Mouse (Mus musculus) cerebellum, adult 2 months (tissue): ENCODE data around the gene Zfp362.

Experiments used
- CTCF ChIP-seq: fragments of 200-500 bp; IDR thresholded peaks from 2 replicates; pipeline ENCODE4 v1.5.1; 2011; ENCODE audit warnings: low read depth, mild to moderate bottlenecking, control low read depth, low read length, moderate library complexity, borderline replicate concordance; ENCODE audit not compliant: insufficient read depth
- POLR2A ChIP-seq: fragments of 200-500 bp; IDR thresholded peaks from 2 replicates; pipeline ENCODE4 v1.6.1; 2011; ENCODE audit warnings: low read length, control low read depth, borderline replicate concordance; ENCODE audit not compliant: insufficient read depth

DNA sequence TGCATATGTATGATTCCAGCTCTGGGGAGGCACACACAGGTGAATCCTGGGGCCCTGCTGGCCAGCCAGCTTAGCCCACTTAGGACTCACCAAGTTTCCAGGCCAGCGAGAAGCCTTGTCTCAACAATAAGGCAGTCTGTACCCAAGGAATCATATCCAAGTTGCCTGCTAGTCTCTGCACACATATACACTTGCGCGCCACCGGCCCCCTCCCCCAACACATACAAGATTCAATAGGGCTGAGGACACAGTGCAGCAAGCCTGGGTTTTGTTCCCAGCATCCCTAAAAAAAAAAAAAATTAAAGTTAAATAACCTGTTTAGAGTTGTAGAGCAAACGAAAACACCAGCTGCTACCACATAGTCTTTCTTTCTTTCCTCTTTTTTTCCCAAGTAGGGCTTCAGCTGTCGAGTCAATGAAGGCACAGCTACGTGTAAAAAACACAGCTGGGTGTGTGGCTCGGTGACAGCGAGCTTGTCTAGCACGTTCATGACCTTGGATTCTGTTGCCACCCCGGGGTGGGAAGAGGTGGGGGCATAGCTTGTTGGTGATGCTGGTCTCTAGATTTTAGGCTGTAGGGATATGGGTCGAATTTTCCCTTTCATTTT, 39.6 kb upstream of the Zfp362 start:
- no peak for TF ChIP-seq CTCF
- TF ChIP-seq POLR2A, result no peak
